Mouse (Mus musculus): ENCODE measurements around the gene Slf2.

GRCm38 (mm10) chr19:44921466-44922139, 9.3 kb upstream of the Slf2 start:
- no peak for TF ChIP-seq CTCF (IDR thresholded peaks at IDR 0.05; ENCODE audit: low read depth, low read length)
- TF ChIP-seq TAL1 (conservative IDR thresholded peaks at IDR 0.05; ENCODE audit: low read depth, low read length): no peak
- TF ChIP-seq POLR2AphosphoS5 (IDR thresholded peaks at IDR 0.05; ENCODE audit: insufficient replicate concordance, low read depth, low read length): no peak
- no peak for TF ChIP-seq GATA2 (IDR thresholded peaks at IDR 0.05; ENCODE audit: borderline replicate concordance, low read depth, low read length)
- no peak for TF ChIP-seq GATA1 (IDR thresholded peaks at IDR 0.05; ENCODE audit: borderline replicate concordance, low read length)
